Mouse (Mus musculus): ENCODE results near the gene Gjb5. TPM values are rescaled to one million over a fixed set of nuclear protein-coding genes. Genes with fewer than 3 reads are reported as not detected.

The Gjb5 gene
- total RNA-seq, 1 experiment, result 27.1 TPM

- peak; percentile 72 for DNase-seq (ENCODE audit: low read depth, low spot score)
Observed at GRCm38 (mm10) chr4:127368379-127368973, 10.5 kb upstream of the Gjb5 start.

GRCm38 (mm10) chr4:127365834-127366233 lies 7.9 kb upstream of the Gjb5 start:
- Histone ChIP-seq H3K4me3 (ENCODE audit: insufficient read depth in 1 of 2, low read depth in 1 of 2, low read length in 2 of 2, poor library complexity in 1 of 2, severe bottlenecking in 1 of 2) (no peak overlapping the region), H3K9me3 (ENCODE audit: control insufficient read depth, insufficient read depth, low read depth, low read length) (no peaks in the 10 kb centered on the region), H3K27ac (ENCODE audit: insufficient read depth, low read depth, low read length, poor library complexity, severe bottlenecking) (peak overlapping the region; percentile 81; the same call in 1 of the 2 replicates), H3K4me1 (ENCODE audit: control insufficient read depth in 2 of 2, insufficient read depth in 2 of 2, low read length in 2 of 2, poor library complexity in 1 of 2) (peaks cover 7 to 34% of the 10 kb centered on the region in 2 experiments), H3K36me3 (ENCODE audit: control insufficient read depth, insufficient read depth, low read length, poor library complexity, severe bottlenecking) (no peaks in the 10 kb centered on the region), H3K9ac (ENCODE audit: insufficient read depth, low read depth, low read length, poor library complexity, severe bottlenecking) (peak overlapping the region; percentile 62)
- in situ Hi-C loops (cut with MboI; ENCODE audit: low sequenced_read_pairs in 2 of 2, unreplicated experiment in 2 of 2), result no loop called here
- TF ChIP-seq ZC3H11A (IDR thresholded peaks at IDR 0.05; ENCODE audit: borderline replicate concordance, low read depth, low read length) (no peak), HCFC1 (IDR thresholded peaks at IDR 0.05; ENCODE audit: borderline replicate concordance, insufficient read depth, low read length) (no peak), MAFK (IDR thresholded peaks at IDR 0.05; ENCODE audit: insufficient read depth, low read depth, low read length) (no peak), ZNF384 (IDR thresholded peaks at IDR 0.05; ENCODE audit: low read depth, low read length) (no peak), CHD2 (IDR thresholded peaks at IDR 0.05; ENCODE audit: low read depth, low read length) (no peak)
- DNase-seq (ENCODE audit: low read depth, low spot score), result no peak

More at GRCm38 (mm10) chr4:127368379-127368973, 10.5 kb upstream of the Gjb5 start:
- H3K36me3 ChIP-seq (ENCODE audit: control insufficient read depth, insufficient read depth, low read length, poor library complexity, severe bottlenecking), result no peaks in the 10 kb centered on the region
- in situ Hi-C loops (cut with MboI; ENCODE audit: low sequenced_read_pairs in 2 of 2, unreplicated experiment in 2 of 2), result no loop called here
- H3K4me1 ChIP-seq (ENCODE audit: control insufficient read depth in 2 of 2, insufficient read depth in 2 of 2, low read length in 2 of 2, poor library complexity in 1 of 2), result peaks cover 7 to 30% of the 10 kb centered on the region in 2 experiments
- H3K4me3 ChIP-seq (ENCODE audit: insufficient read depth in 1 of 2, low read depth in 1 of 2, low read length in 2 of 2, poor library complexity in 1 of 2, severe bottlenecking in 1 of 2), result no peak overlapping the region
- no peaks in the 10 kb centered on the region for H3K9me3 ChIP-seq (ENCODE audit: control insufficient read depth, insufficient read depth, low read depth, low read length)
- TF ChIP-seq ZC3H11A (IDR thresholded peaks at IDR 0.05; ENCODE audit: borderline replicate concordance, low read depth, low read length), result peak; percentile 80; the same call in 1 of the 2 replicates
- TF ChIP-seq MAFK (IDR thresholded peaks at IDR 0.05; ENCODE audit: insufficient read depth, low read depth, low read length), result no peak
- no peak for TF ChIP-seq ZNF384 (IDR thresholded peaks at IDR 0.05; ENCODE audit: low read depth, low read length)
- no peak for TF ChIP-seq HCFC1 (IDR thresholded peaks at IDR 0.05; ENCODE audit: borderline replicate concordance, insufficient read depth, low read length)
- no peak for TF ChIP-seq CHD2 (IDR thresholded peaks at IDR 0.05; ENCODE audit: low read depth, low read length)
- H3K9ac ChIP-seq (ENCODE audit: insufficient read depth, low read depth, low read length, poor library complexity, severe bottlenecking), result peak overlapping the region; percentile 19; the same call in 1 of the 2 replicates
- H3K27ac ChIP-seq (ENCODE audit: insufficient read depth, low read depth, low read length, poor library complexity, severe bottlenecking), result no peak overlapping the region

GRCm38 (mm10) chr4:127365433-127365832 lies 7.5 kb upstream of the Gjb5 start:
- Histone ChIP-seq H3K4me3 (ENCODE audit: insufficient read depth in 1 of 2, low read depth in 1 of 2, low read length in 2 of 2, poor library complexity in 1 of 2, severe bottlenecking in 1 of 2) (peak overlapping the region in 1 of 2 experiments; percentile 23; a peak in 2 of 4 replicates), H3K36me3 (ENCODE audit: control insufficient read depth, insufficient read depth, low read length, poor library complexity, severe bottlenecking) (no peaks in the 10 kb centered on the region), H3K4me1 (ENCODE audit: control insufficient read depth in 2 of 2, insufficient read depth in 2 of 2, low read length in 2 of 2, poor library complexity in 1 of 2) (peaks cover 7 to 34% of the 10 kb centered on the region in 2 experiments), H3K9me3 (ENCODE audit: control insufficient read depth, insufficient read depth, low read depth, low read length) (no peaks in the 10 kb centered on the region), H3K9ac (ENCODE audit: insufficient read depth, low read depth, low read length, poor library complexity, severe bottlenecking) (peak overlapping the region; percentile 62), H3K27ac (ENCODE audit: insufficient read depth, low read depth, low read length, poor library complexity, severe bottlenecking) (peak overlapping the region; percentile 81; the same call in 1 of the 2 replicates)
- TF ChIP-seq ZC3H11A (IDR thresholded peaks at IDR 0.05; ENCODE audit: borderline replicate concordance, low read depth, low read length) (no peak), MAFK (IDR thresholded peaks at IDR 0.05; ENCODE audit: insufficient read depth, low read depth, low read length) (no peak), CHD2 (IDR thresholded peaks at IDR 0.05; ENCODE audit: low read depth, low read length) (no peak), HCFC1 (IDR thresholded peaks at IDR 0.05; ENCODE audit: borderline replicate concordance, insufficient read depth, low read length) (no peak), ZNF384 (IDR thresholded peaks at IDR 0.05; ENCODE audit: low read depth, low read length) (no peak)
- DNase-seq (ENCODE audit: low read depth, low spot score), result peak; percentile 61
- in situ Hi-C loops (cut with MboI; ENCODE audit: low sequenced_read_pairs in 2 of 2, unreplicated experiment in 2 of 2), result no loop called here

GRCm38 (mm10) chr4:127364431-127364830 lies 6.5 kb upstream of the Gjb5 start:
- no peak overlapping the region for H3K4me3 ChIP-seq (ENCODE audit: insufficient read depth in 1 of 2, low read depth in 1 of 2, low read length in 2 of 2, poor library complexity in 1 of 2, severe bottlenecking in 1 of 2)
- TF ChIP-seq HCFC1 (IDR thresholded peaks at IDR 0.05; ENCODE audit: borderline replicate concordance, insufficient read depth, low read length), result no peak
- no peak for TF ChIP-seq MAFK (IDR thresholded peaks at IDR 0.05; ENCODE audit: insufficient read depth, low read depth, low read length)
- no peak for TF ChIP-seq CHD2 (IDR thresholded peaks at IDR 0.05; ENCODE audit: low read depth, low read length)
- TF ChIP-seq ZNF384 (IDR thresholded peaks at IDR 0.05; ENCODE audit: low read depth, low read length), result no peak
- TF ChIP-seq ZC3H11A (IDR thresholded peaks at IDR 0.05; ENCODE audit: borderline replicate concordance, low read depth, low read length), result no peak
- H3K4me1 ChIP-seq (ENCODE audit: control insufficient read depth in 2 of 2, insufficient read depth in 2 of 2, low read length in 2 of 2, poor library complexity in 1 of 2), result peaks cover 12 to 42% of the 10 kb centered on the region in 2 experiments
- in situ Hi-C loops (cut with MboI; ENCODE audit: low sequenced_read_pairs in 2 of 2, unreplicated experiment in 2 of 2), result no loop called here
- H3K9me3 ChIP-seq (ENCODE audit: control insufficient read depth, insufficient read depth, low read depth, low read length), result no peaks in the 10 kb centered on the region
- H3K9ac ChIP-seq (ENCODE audit: insufficient read depth, low read depth, low read length, poor library complexity, severe bottlenecking), result no peak overlapping the region; the same call in 1 of the 2 replicates
- peak overlapping the region; percentile 65 for H3K27ac ChIP-seq (ENCODE audit: insufficient read depth, low read depth, low read length, poor library complexity, severe bottlenecking)
- H3K36me3 ChIP-seq (ENCODE audit: control insufficient read depth, insufficient read depth, low read length, poor library complexity, severe bottlenecking), result no peaks in the 10 kb centered on the region
- no peak for DNase-seq (ENCODE audit: low read depth, low spot score)

Data from ES-E14 (cell line).